Mouse (Mus musculus): ENCODE data around the gene Morc4. TPM values are rescaled to one million over a fixed set of nuclear protein-coding genes. Genes with fewer than 3 reads are reported as not detected.
A peak's percentile ranks its signal among the peaks of the same experiment; 100 is the strongest.

Gene Morc4
- polyA plus RNA-seq, 1 experiment from 2014 or later, result 10.1 TPM

DNA sequence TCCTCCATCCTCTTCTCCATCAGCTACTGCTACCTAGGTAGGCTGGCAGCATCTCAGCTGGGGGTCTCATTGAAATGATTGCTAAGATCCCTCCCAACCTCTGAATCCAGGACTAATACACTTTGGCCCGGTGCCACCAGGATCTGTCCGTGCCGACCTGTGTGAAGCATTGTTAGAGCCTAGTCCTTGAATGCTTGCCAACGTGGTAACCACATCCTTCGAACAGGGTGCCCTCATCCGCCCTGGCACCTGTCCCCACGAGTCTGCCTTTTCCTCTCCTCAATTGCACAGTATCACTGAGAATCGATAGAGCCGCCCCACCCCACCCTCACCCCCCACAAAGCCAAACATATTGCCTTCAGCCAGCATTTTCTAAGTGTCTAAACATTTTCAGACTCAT lies 73.6 kb downstream of the Morc4 start:
- no peak overlapping the region for H3K27ac ChIP-seq
- H3K9me3 ChIP-seq, result no peaks in the 10 kb centered on the region
- H3K4me3 ChIP-seq, result no peak overlapping the region
- H3K27me3 ChIP-seq (ENCODE audit: insufficient read depth, poor library complexity, severe bottlenecking), result peaks cover 9% of the 10 kb centered on the region; the same call in 1 of the 2 replicates
- DNase-seq (ENCODE audit: low spot score), result no peak
- H3K36me3 ChIP-seq, result no peaks in the 10 kb centered on the region
- no peaks in the 10 kb centered on the region for H3K4me1 ChIP-seq
- WGBS, result 83% methylated on average over 9 of the region's 9 CpGs

GRCm38 (mm10) chrX:139796037-139796436 lies 75.4 kb downstream of the Morc4 start:
- DNase-seq (ENCODE audit: low spot score), result no peak
- Histone ChIP-seq H3K27me3 (ENCODE audit: insufficient read depth, poor library complexity, severe bottlenecking) (peaks cover 8% of the 10 kb centered on the region; the same call in 1 of the 2 replicates), H3K9me3 (no peaks in the 10 kb centered on the region), H3K4me1 (no peaks in the 10 kb centered on the region), H3K27ac (no peak overlapping the region), H3K36me3 (no peaks in the 10 kb centered on the region), H3K4me3 (no peak overlapping the region)
- 87% methylated on average over 6 of the region's 6 CpGs for WGBS

DNA sequence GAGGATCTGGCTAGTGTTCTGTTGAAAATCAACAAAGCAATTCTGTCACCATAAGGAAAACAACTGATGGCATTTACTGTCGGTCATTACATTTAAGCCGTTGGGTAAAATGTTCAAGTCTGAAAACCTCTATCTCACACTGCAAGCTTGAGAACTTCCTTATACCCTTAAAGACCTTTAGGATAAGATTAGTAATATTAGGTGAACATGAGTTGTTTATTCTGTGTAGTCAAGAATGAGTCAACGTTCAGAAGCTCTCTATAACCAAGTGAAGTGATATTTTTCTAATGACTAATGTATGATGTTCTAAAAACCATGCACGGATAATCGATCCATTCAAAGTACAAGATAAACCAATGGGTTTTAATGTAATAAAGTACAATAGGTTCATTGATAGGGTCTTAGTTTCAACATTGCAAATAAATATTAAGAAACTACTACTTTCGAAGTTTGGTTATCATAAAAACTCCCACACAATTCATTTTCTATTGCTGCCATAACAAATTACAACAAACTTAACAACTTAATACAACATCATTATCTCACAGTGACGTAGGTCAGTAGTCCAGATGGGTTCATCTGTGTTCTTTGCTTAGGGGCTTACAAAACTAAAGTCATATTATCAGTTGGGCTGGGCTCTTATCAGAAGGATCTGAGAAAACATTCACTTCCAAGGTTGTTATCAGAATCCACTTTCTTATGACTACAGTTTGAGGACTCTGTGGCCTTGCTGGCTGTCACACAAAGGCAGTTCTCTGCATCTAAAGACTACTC lies 77.2 kb downstream of the Morc4 start:
- Histone ChIP-seq H3K27me3 (ENCODE audit: insufficient read depth, poor library complexity, severe bottlenecking) (0 out of 2 replicates have a peak, but pooled peaks cover 5% of the 10 kb centered on the region), H3K4me1 (no peaks in the 10 kb centered on the region), H3K9me3 (no peaks in the 10 kb centered on the region), H3K27ac (no peak overlapping the region), H3K36me3 (no peaks in the 10 kb centered on the region), H3K4me3 (no peak overlapping the region)
- DNase-seq (ENCODE audit: low spot score), result no peak
- 79% methylated on average over 7 of the region's 7 CpGs for WGBS

DNA sequence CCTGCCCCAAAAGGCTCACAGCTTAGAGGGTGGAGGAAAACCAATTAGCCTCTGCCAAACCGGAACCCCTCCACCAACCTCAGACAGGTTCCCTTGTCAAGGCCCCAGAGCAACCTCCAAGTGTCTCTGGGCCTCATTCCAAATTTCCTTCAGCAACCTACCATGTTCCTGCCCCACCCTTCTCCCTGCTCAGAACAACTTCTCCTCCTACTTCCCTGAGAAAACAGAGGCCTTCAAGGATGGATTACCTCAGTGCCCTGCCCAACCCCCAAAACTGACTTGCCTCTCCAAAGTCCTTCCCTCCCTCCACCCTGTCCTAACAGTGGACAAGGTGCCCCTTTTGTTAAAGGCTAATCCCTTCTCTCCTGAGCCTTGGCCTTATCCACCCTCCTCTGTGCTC lies 85.7 kb downstream of the Morc4 start:
- 36% methylated on average over 1 of the region's 1 CpGs for WGBS
- Histone ChIP-seq H3K27me3 (ENCODE audit: insufficient read depth, poor library complexity, severe bottlenecking) (peaks cover 8% of the 10 kb centered on the region), H3K36me3 (no peaks in the 10 kb centered on the region), H3K9me3 (no peaks in the 10 kb centered on the region), H3K4me1 (peaks cover 6% of the 10 kb centered on the region; the same call in 1 of the 2 replicates), H3K4me3 (no peak overlapping the region), H3K27ac (no peak overlapping the region)
- peak; percentile 39 for DNase-seq (ENCODE audit: low spot score)

- H3K4me3 ChIP-seq, result no peak overlapping the region
- H3K9me3 ChIP-seq, result no peaks in the 10 kb centered on the region
- peaks cover 9% of the 10 kb centered on the region; the same call in 1 of the 2 replicates for H3K4me1 ChIP-seq
- no peak for DNase-seq (ENCODE audit: low spot score)
- WGBS, result 60% methylated on average over 3 of the region's 3 CpGs
- no peak overlapping the region for H3K27ac ChIP-seq
- peaks cover 16% of the 10 kb centered on the region for H3K27me3 ChIP-seq (ENCODE audit: insufficient read depth, poor library complexity, severe bottlenecking)
- no peaks in the 10 kb centered on the region for H3K36me3 ChIP-seq
Measured at GRCm38 (mm10) chrX:139783045-139783422, 88.4 kb downstream of the Morc4 start.

DNA sequence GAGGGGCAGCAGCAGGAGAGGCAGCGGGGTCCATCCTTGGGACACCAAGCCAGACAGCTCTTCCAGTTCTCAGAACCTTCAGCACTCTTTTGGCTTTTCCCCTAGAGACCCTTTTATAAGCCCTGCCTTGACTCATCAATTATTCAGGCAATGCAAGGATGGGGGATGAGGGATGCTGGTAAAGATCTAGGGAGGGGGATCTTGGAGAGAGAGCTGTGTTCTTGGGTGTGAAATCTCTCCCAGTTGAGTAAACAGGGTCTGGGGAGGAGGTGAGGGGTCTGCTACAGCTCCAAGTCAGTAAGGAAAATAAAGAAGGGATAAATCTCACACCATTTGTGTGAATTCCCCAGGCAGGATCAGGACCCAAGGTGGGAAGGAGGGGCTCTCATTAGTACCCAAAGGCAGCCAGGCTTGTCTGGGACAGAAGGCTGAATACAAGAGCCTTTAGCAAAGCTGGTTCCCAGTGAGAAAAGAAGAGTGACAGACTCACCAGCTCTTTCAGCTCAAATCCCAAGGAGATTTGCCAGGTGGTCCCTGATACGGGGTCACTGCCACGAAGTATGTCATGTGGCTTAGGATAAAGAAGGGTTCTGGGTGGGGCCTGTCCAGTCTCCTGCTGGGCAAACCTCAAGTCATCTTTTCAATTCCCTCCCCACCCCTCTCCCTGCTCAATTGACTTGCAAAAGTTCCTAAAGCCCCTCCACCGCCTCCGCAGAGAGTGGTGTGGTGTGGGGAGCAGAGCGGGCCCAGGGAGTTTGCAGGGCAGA lies 89.0 kb downstream of the Morc4 start, which contains the start of gene Ripply1:
Ripply1 (minus strand) TSS at position 76 of the 767 bp plus-strand sequence.
- H3K4me3 ChIP-seq, result no peak within 1 kb of the TSS
- DNase-seq (ENCODE audit: low spot score), result no peak
- peaks cover 16% of the 10 kb centered on the region for H3K27me3 ChIP-seq (ENCODE audit: insufficient read depth, poor library complexity, severe bottlenecking)
- peaks cover 9% of the 10 kb centered on the region; the same call in 1 of the 2 replicates for H3K4me1 ChIP-seq
- 44% methylated on average over 6 of the region's 6 CpGs for WGBS
- H3K36me3 ChIP-seq, result no peaks in the 10 kb centered on the region
- H3K9me3 ChIP-seq, result no peaks in the 10 kb centered on the region
- no peak within 1 kb of the TSS for H3K27ac ChIP-seq

GRCm38 (mm10) chrX:139781563-139781962 lies 89.9 kb downstream of the Morc4 start:
- peaks cover 16% of the 10 kb centered on the region for H3K27me3 ChIP-seq (ENCODE audit: insufficient read depth, poor library complexity, severe bottlenecking)
- H3K27ac ChIP-seq, result no peak overlapping the region
- no peaks in the 10 kb centered on the region for H3K9me3 ChIP-seq
- H3K36me3 ChIP-seq, result no peaks in the 10 kb centered on the region
- no peak for DNase-seq (ENCODE audit: low spot score)
- no peak overlapping the region for H3K4me3 ChIP-seq
- H3K4me1 ChIP-seq, result peaks cover 9% of the 10 kb centered on the region; the same call in 1 of the 2 replicates
- 63% methylated on average over 4 of the region's 4 CpGs for WGBS

DNA sequence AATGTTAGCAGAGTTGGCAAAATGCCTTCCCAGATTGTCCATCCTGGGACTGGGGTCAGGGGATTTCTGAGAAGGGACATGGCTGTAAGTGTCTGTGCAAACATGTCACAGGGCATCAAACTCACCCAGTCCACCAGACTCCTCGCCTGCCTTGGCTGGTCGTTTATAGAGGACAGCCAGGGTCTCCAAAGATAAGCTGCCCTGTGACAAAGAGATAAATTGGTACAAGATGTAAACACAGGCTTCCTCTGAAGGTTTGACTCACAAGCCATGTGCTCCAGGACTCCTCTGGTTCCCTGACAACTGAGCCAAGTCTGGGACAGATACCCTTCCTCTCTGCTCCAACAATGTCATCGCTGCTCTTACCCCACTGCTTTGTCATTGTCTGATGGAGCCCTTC lies 90.5 kb downstream of the Morc4 start:
- Histone ChIP-seq H3K27ac (no peak overlapping the region), H3K9me3 (no peaks in the 10 kb centered on the region)

DNA sequence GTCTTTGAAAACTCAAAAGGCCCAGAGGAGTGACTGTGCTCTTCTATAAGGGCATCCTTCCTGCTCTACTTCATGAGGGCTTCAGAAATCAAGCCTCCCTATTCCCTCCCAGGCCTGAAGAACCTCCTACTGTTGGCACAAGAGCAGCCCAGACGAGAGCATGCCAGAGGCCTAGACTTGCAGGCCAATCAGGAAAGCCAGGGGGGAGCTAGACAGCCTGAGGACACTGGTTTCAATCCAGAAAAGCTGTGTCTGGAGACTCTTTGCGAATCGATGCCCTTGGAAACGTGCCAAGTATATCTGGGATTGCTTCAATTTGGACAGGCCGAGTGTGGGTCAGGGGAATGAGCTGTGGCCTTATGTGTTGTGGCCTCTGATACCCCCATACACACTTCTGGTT lies 92.1 kb downstream of the Morc4 start:
- 73% methylated on average over 5 of the region's 5 CpGs for WGBS
- Histone ChIP-seq H3K4me3 (no peak overlapping the region), H3K9me3 (no peaks in the 10 kb centered on the region), H3K4me1 (peaks cover 9% of the 10 kb centered on the region; the same call in 1 of the 2 replicates), H3K36me3 (no peaks in the 10 kb centered on the region), H3K27ac (no peak overlapping the region), H3K27me3 (ENCODE audit: insufficient read depth, poor library complexity, severe bottlenecking) (peaks cover 23% of the 10 kb centered on the region)
- DNase-seq (ENCODE audit: low spot score), result no peak

More for the DNA sequence above, 90.5 kb downstream of the Morc4 start:
- 20% methylated on average over 3 of the region's 3 CpGs for WGBS
- DNase-seq (ENCODE audit: low spot score), result no peak
- H3K36me3 ChIP-seq, result no peaks in the 10 kb centered on the region
- peaks cover 16% of the 10 kb centered on the region for H3K27me3 ChIP-seq (ENCODE audit: insufficient read depth, poor library complexity, severe bottlenecking)
- no peak overlapping the region for H3K4me3 ChIP-seq
- peaks cover 9% of the 10 kb centered on the region; the same call in 1 of the 2 replicates for H3K4me1 ChIP-seq

DNA sequence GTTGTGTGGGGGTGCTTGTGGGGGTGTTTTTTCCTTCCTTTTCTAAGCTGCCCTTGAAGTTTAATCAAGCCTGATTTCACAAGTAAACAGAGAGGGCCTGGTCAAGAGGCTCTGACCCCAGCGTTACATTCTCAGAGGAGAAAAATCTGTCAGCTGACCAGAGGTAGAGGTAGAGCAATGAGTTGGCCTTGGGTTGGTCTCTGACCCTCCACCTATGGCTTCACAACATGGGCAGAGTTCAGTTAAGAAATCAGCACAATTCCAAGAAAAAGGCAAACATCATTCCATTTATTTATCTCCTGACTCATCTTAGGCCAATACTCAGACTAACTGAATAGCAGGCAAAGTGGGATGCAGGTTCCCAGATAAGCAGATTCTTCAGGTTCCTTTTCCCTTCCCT lies 92.6 kb downstream of the Morc4 start:
- DNase-seq (ENCODE audit: low spot score), result no peak
- no peak overlapping the region for H3K4me3 ChIP-seq
- WGBS, result 62% methylated on average over 1 of the region's 1 CpGs
- no peaks in the 10 kb centered on the region for H3K36me3 ChIP-seq
- peaks cover 23% of the 10 kb centered on the region for H3K27me3 ChIP-seq (ENCODE audit: insufficient read depth, poor library complexity, severe bottlenecking)
- no peaks in the 10 kb centered on the region for H3K9me3 ChIP-seq
- H3K27ac ChIP-seq, result no peak overlapping the region
- H3K4me1 ChIP-seq, result peaks cover 9% of the 10 kb centered on the region; the same call in 1 of the 2 replicates

- Histone ChIP-seq H3K27ac (no peak overlapping the region), H3K4me3 (no peak overlapping the region), H3K27me3 (ENCODE audit: insufficient read depth, poor library complexity, severe bottlenecking) (peaks cover 21% of the 10 kb centered on the region), H3K36me3 (no peaks in the 10 kb centered on the region), H3K4me1 (peaks cover 9% of the 10 kb centered on the region; the same call in 1 of the 2 replicates), H3K9me3 (no peaks in the 10 kb centered on the region)
- DNase-seq (ENCODE audit: low spot score), result no peak
- WGBS, result 43% methylated on average over 4 of the region's 4 CpGs
Measured at GRCm38 (mm10) chrX:139777357-139777756, 94.1 kb downstream of the Morc4 start.

- Histone ChIP-seq H3K36me3 (no peaks in the 10 kb centered on the region), H3K27me3 (ENCODE audit: insufficient read depth, poor library complexity, severe bottlenecking) (peaks cover 13% of the 10 kb centered on the region; the same call in 1 of the 2 replicates), H3K4me3 (no peak overlapping the region), H3K9me3 (no peaks in the 10 kb centered on the region), H3K4me1 (no peaks in the 10 kb centered on the region; the same call in 1 of the 2 replicates), H3K27ac (no peak overlapping the region)
- 56% methylated on average over 7 of the region's 7 CpGs for WGBS
- no peak for DNase-seq (ENCODE audit: low spot score)
Measured at GRCm38 (mm10) chrX:139775084-139775612, 96.3 kb downstream of the Morc4 start.
